Mouse (Mus musculus) urinary bladder, adult 18-20 months (tissue): ENCODE data around the gene Mast4.

ENCODE experiments used
- DNase-seq, 2 experiments: peaks; one replicate each; pipeline ENCODE4 v3.0.0; 2022; ENCODE audit warnings: low spot score in 2 of 2, mixed read lengths in 2 of 2

The Mast4 gene

DNA sequence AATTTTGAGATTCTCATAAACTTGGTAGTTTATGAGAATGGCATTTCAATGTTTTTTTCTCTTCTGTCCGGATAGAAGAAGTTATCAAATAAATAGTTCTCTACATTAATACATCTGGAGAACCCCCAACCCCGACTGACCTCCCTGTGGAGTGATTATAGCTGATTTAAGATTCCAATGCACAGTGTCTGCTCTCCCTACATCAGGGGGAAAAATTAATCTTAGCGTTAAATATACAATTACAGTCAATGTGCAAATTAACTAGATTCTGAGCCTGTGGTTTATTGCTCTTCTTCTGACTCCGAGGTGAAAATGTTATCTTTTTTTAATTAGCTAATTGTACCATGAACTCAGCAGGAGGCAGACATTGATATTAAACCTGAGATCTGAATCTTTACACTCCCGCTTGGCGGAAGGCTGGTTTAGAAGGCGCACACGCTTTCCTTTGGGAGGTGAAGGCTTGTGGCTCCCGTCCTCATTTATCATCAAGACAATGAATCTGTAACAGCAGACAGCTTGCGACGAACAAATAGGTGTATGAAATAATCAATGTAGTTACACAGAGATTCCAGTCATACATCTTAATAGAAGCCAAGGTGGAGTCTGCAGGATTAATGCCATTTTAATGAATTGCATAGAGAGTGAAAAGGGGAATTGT is 274.2 kb downstream of the Mast4 start:
- DNase-seq, result no peak

DNA sequence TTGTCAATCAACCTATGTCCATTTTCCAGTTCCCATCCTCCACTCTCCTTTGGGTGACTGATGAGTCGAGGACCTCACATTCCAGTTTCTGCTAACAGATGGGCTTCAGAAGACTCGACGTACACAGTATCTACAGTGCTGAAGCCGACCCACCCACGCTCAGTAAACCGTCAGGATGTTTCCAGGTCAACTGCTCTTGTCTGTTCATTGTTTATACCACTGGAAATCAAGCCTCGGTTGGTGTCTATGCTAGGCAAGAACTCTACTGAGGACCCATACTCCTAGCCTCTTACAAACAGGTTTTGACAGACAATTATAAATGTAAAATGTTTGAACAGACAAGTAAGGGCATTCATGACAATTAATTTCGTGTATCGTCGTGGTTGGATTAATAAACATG is 277.8 kb downstream of the Mast4 start:
- no peak for DNase-seq

DNA sequence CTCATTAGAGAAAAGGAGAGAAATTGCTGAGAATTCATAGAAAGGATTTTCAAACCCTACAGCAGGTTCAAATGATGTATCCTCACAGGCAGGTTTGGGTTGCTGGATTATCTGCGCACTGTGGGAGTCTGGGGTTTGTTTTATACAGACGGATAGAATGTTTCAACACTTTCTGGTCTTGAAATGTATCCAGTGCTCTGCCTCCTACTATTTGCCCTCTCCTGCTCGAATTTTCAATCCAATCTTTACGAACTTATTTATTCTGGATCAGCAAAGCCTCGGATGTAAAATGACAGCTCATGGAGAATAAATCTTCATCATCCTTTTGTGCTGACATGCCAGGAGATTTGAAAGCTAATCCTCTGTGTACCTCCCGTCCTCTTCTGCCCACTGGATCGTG is 281.6 kb downstream of the Mast4 start:
- no peak for DNase-seq

DNA sequence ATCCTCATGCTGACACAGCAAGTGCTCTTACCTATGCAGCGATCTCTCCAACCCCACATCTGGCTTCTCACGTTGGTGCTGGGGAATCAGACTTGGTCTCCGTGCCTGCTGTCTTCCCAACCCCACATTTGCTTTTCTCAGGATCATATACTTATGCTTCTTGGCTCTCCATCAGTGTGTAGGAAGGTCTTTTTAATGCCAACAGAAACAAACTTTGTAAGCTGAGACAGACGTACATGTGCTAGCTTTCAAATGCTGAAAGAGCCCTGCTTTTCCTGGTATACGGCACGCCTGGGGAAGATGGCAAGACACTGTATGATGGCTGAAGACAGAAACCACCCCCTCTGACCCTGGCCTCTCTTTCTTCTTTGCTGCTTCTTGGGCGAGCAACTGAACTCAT is 285.3 kb downstream of the Mast4 start:
- no peak for DNase-seq

DNA sequence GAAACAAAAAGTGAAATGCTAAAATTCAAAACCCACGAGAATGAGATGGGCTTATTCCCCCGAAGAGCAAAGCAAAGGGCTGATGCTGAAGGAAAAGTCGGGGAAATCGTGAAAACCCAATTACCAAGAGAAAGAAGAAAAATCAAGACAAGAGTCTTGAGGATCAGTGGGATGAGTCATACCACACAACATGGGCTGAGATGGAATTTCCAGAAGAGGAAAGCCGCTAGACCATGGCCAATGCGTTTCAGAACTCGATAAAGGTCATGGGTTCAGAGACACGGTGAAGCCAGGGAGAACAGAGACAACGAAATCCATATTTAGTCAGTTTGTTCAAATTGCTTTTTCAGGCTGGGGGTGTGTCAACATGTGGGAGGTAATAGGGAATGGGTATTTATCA is 290.6 kb downstream of the Mast4 start:
- DNase-seq, result no peak

DNA sequence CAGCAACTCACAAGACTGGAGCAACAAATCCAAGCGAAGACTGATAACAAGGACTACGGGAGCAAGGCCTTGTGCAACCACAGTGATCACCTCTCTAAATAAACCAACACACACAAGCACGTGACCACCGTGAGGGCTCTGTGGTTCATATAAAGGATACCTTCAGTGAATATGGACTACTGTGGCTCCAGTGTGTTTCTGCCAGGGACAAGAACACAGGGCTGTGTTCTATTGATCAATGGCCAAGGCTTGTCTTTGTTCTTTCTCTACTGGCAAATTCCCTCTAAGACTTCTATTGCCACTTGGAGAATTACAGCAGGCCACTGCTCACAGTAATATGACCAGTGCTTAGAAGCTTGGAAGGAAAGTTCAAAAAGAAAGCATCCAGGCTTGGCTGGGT is 291.3 kb downstream of the Mast4 start:
- DNase-seq, result no peak

GRCm38 (mm10) chr13:103037466-103037865 is 296.8 kb downstream of the Mast4 start:
- DNase-seq, result no peak

DNA sequence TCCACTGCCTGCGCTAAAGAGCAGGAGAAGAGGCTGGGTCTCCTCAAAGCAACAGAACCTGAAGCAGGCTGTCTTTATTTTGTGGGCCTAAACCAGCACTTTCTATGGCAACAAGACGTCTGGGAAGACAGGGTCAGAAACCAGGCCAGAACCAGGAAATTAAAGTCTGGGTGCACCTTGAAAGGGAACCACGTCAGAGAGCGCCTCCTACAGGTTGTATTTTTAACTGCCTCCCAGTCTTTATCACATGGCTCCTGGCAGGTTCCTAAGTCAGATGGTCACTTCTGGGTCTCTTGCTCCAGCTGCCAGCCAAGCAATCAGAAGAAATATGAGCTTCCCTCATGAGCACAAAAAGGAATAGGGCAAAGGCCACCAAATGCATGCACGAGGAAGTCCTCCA is 304.9 kb downstream of the Mast4 start:
- no peak for DNase-seq

DNA sequence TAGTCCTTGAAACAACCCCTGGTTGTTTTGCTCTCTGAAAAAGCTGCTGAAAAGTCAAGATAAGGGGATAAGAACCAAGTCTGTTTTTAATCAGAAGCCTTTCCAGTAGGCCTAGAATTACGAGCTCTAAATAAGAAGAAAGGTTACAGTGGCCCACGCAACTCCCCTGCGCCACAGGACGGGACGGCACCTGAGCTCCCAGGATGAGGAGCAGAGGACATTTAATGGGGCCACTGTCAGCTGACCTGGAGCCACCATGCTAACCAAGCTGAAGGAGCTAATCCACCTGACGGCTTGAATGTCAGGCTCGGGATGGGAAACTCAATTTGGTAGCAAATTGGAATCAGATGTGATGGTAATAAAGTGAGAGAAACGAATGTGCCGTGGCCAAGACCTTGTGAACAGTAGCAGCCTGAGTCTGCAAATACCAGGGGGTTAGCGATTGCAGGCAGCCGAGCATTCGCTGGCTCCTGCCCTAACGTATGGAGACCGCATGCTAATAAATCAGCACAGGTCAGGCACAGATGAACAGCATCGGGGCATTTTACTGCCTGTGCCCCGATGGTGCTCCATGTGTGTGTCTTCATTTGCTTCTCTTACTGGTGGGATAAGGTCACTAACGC is 306.7 kb downstream of the Mast4 start:
- DNase-seq, result no peak

DNA sequence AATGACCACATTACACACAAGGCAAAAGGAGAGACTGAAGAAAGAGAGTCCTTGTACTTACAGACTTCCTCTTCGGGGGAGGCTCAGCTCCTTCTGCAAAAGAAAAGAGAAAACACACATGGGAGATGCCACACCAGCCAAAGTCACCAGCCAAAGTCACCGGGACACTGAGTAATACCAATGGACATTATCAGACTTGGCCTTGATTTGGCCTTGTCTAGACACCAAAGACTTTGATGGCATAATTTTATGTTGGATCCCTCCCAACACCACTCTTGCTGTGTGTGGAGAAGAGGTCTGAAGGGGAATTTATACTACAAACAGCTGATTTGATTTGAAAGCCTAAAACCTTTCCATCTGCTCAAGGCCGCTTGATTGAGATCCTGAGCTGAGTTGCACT is 308.8 kb downstream of the Mast4 start:
- no peak for DNase-seq

- no peak for DNase-seq
Observed at GRCm38 (mm10) chr13:103018481-103018880, 315.8 kb downstream of the Mast4 start.

DNA sequence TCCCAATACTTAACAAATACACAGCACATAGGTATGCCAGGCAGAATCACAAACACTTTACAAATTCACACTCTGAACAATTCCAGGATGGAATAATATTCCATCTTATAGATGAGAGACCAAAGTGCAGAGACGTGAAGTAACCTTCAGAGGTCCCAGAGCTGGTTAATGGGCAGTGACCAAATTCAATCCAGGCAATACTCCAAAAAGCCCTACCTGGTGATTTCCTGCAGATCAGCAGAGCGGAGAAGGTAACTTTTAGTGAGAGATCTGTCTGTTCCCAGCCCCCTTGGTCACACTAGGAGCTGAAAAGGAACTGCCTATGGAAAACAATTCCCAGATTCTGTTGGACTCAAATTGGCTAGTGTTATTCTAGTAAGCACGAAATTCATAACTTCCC is 316.6 kb downstream of the Mast4 start:
- DNase-seq, result no peak

DNA sequence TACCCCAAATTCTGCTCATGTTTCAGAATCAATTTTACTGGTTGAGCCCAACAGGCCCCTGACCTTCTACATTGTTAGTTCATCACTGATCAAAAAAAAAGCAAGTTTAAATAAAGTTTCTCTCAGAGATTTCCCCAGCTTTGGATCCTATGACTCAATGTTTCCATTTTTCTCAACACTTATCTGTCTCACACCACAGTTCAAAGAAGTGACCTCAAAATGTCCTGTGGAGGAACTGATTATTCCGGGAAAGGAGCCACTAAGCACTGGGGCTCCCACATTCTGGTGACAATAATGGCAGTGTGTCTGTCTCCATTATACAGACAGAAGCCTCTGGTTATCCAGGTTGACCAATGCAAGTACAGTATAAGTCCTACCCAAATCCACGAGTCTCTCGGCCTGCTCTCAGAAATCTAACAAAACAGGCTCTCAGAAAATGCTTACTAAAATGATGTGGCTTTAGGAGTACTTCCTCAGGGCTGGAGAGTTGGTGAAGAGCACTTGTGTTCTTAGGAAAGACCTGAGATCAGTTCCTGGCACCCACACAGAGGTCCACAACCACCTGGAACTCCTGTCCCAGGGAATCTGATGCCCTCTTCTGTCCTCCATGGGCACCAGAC is 319.1 kb downstream of the Mast4 start:
- no peak for DNase-seq

DNA sequence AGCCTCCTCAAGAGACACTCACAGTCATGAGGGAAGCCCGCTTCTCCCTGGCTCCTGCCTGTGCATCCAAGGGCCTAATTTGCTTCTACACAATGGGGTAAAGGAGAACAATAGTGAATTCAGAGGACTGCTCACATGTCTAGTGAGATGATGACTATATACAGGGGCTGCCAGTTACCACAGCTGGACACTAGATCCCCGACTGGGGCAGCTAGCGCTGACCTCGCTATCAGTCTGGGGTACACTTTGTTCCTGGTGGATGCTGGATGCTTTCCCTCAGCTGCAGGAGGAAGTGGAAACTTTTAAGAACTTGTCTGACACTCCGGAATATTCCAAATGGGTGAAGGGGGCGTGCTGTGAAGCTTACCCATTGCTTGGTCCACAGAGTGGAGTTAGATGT is 319.7 kb downstream of the Mast4 start:
- no peak for DNase-seq

DNA sequence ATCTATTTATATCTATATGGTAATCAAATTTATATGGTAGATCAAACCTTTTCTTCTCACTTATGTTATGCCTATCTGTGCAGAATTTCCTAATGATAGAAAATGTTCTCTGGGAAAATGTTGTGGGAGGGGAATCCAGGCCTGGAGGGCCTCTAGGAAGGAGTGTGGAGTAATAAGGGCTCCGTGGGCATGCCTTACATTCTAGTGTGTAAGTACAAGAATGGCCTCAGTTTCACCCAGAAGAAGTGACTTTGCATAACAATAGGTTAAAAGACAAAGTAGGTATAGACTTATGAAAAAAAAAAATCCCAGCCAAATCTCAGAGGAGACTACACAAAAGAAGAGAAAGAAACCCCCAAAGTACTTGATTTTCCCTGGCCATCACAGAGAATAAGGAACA is 320.1 kb downstream of the Mast4 start:
- DNase-seq, result no peak

DNA sequence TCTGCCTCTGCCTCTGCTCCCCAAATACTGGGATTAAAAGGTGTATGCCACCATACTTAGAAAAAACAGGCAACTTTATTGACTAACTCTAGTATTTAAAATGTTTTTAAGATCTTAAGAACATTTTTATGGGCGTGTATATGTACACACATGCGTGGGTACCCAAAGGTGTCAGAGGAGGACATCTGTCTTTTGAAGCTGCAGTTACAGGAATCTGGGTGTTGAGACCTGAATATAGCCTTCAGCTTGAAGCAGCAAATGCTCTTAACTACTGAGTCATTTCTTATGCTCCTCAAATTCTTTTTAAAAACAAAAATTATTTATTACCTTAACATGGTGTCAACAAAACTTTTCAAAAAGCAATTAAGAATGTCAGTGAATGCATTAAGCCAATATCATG is 329.1 kb downstream of the Mast4 start:
- DNase-seq, result no peak

DNA sequence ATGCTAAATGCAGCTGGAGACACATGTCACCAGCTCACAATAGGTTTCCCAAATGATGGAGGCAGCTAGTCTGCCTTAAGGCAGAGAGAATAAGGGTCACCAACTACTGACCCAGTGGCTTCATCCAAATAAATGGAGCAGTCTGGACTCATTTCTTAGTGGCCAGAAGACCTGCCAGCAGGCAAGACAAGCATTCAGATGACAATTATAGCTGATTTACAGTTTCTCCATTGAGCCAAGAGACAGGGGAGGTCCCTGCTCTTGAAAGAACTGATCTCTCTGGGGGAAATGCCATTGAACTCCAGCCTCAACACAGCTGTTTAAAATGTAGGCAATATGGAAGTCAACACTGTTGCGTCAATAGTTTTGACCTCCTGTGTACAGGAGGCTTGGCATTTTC is 332.5 kb downstream of the Mast4 start:
- no peak for DNase-seq

DNA sequence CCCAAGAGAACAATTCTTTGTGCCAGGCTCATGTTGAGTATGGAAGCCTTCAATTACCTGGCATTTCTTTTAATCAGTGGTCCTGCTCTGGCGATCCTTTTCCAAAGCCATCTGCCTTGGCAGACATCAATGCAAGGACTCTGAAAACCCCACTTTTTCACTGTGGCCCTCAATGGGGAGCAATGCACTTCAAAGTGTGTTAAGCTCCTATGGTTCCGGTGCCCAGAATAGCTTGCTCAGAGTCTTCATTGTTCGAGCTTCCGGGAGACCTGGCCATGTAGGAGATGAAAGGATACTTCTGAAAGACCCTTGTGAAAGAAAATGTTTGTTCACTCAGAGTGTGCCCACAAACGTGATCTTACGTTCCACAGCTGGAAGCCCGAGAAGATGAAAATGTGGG is 333.4 kb downstream of the Mast4 start:
- no peak for DNase-seq

DNA sequence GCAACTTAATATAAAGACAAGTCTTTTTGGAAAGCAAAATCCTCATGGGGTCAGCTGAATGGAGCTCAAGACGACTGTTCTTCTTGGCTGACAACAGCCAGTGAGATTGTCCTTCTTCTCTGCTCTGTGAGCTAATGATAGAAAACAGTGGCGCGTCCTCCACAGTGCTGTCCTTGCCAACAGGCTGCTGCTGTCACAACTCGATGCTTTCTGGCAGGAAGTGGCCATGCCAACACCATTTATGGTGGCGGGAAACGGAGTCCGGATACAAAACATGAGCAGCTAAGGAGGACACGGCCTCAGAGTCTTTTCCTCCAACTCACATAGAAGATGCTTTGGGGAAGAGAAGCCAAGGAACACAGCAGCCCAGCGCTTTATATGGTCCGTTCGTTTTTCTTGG is 340.2 kb downstream of the Mast4 start:
- DNase-seq, result no peak

DNA sequence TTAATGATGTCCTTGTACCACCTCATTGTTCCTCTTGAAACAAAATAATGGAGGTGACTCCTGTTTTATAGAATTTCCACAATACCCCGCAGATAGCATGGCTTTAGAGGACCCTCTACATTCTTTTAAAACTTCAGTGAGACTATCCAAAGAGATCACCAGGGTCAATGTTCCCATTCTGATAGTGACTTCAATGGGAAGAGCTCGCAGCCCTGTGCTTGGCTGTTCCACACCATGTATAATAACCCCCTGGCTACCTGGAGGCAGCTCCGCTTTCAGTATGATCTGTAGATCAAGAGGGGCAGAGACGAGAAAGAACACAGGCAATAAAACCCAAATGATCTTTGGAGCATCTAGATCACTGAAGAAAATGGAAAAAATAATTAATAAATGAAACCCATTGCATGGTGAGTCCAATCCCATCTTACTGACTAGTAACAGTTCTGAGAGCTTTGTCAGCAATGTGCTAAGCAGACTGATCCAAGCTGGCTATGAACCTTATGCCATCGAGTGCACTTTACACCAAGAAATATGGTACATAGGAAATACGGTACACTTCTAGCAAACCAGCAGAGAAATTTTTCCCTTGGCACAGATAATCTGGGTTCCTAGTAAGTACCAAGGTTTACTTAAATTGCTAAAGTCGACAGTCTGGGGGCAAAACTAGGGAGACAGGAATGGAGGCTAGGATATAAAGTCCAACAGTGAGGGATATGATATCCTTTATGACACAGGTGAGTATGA is 341.4 kb downstream of the Mast4 start:
- no peak for DNase-seq

GRCm38 (mm10) chr13:102991928-102992327 is 342.4 kb downstream of the Mast4 start:
- DNase-seq, result no peak

DNA sequence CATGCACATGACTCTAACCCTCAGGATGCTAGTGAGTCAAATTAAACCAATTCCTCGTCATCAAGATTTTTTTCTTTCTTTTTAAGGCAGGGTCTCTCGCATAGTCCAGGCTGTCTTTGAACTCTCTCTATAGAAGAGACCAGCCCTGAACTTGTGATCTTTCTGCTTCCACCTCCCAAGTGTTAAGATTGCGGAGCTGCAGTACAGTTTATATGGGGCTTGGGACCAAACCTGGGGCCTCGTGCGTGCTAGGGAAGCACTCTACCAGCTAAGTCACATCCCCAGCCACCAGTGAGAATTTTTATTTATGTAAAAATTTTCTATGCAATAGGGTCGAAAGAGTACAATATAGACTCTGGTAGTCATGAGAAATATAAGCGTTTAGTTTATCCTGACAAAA is 343.1 kb downstream of the Mast4 start:
- no peak for DNase-seq

DNA sequence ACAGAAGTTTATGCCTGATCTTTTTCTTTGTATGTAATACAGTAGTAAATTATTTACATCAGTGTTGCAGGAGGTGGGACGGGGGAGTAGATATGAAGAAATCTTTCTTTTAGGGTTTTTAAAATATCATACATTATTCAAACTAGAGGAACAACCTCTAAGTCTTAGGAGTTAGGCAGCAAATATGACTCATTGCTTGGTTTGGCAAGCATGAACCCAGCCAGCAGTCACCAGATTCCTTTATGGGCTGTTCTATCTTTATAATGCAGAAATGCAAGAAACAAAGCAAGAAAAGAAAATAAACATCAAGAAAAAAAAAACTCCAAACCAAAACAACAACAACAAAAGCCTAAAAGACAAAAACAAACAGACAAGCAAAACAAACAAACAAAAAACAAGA is 344.2 kb downstream of the Mast4 start:
- no peak for DNase-seq
